Mouse (Mus musculus) megakaryocyte, embryonic 14.5 days (primary cell): ENCODE data around the gene Ccdc175.

ENCODE experiments used
- FLI1 ChIP-seq: IDR thresholded peaks from 2 replicates; pipeline ENCODE4 v1.6.1; 2012; ENCODE audit warnings: low read length, inconsistent platforms, mixed read lengths
- GATA1 ChIP-seq: IDR thresholded peaks from 3 replicates; pipeline ENCODE4 v1.6.1; 2012; ENCODE audit warnings: mixed read lengths, low read length, inconsistent platforms, borderline replicate concordance

DNA sequence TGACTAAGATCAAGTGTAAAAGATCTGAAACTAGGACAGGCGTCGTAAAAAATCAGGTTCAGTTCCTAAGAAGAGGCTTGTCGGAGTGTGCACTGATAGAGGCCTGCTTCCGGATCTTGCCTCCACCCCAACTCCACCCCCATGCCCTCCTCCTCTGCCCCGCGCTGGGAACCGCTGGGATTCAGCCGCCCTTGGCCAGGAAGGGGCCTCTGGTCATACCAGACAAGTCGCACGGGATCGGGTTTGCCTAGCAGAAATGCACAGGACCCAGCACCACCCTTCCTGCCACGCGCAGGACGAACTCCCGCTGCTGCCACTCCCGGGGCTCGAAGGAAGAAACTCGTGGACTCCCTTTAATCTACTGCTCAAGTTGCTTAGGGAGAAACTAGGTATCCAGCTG lies 102.5 kb downstream of the Ccdc175 start:
- TF ChIP-seq GATA1 (no peak), FLI1 (no peak)
